Mouse (Mus musculus) embryonic facial prominence, embryonic 12.5 days (tissue): Measurements from ENCODE around the gene Dact3. TPM values are rescaled to one million over a fixed set of nuclear protein-coding genes. Genes with fewer than 3 reads are reported as not detected.
A peak's percentile ranks its signal among the peaks of the same experiment; 100 is the strongest.

Experiments used
- ATAC-seq: fragments of 200-750 bp; cut with Nextera tagmentation; 2 replicates; pipeline ENCODE4 v1.8.0; 2017; ENCODE audit not compliant: insufficient number of reproducible peaks, insufficient read depth, low FRiP score, low TSS enrichment
- H3K27ac ChIP-seq: fragments of 300-500 bp; sonication (generic); 2 replicates; pipeline ENCODE4 v1.5.1; 2016; ENCODE audit warnings: mild to moderate bottlenecking
- H3K27me3 ChIP-seq: fragments of 300-500 bp; sonication (generic); 2 replicates; pipeline ENCODE4 v1.6.1; 2016; ENCODE audit warnings: mild to moderate bottlenecking, moderate library complexity
- H3K36me3 ChIP-seq: fragments of 300-500 bp; sonication (generic); 2 replicates; pipeline ENCODE4 v1.6.1; 2016; ENCODE audit warnings: mild to moderate bottlenecking
- H3K4me1 ChIP-seq: fragments of 300-500 bp; sonication (generic); 2 replicates; pipeline ENCODE4 v1.6.1; 2016
- H3K4me2 ChIP-seq: fragments of 300-500 bp; sonication (generic); replicated peaks from 2 replicates; pipeline ENCODE4 v1.6.1; 2016; ENCODE audit warnings: mild to moderate bottlenecking, moderate library complexity
- H3K4me3 ChIP-seq: fragments of 300-500 bp; sonication (generic); 2 replicates; pipeline ENCODE4 v1.5.1; 2016; ENCODE audit warnings: mild to moderate bottlenecking
- H3K9ac ChIP-seq: fragments of 300-500 bp; sonication (generic); 2 replicates; pipeline ENCODE4 v1.6.1; 2016; ENCODE audit warnings: mild to moderate bottlenecking, moderate library complexity
- H3K9me3 ChIP-seq: fragments of 300-500 bp; sonication (generic); 2 replicates; pipeline ENCODE4 v1.6.1; 2016; ENCODE audit warnings: mild to moderate bottlenecking, moderate library complexity
- WGBS: fragments of 180-500 bp; shearing (Covaris S2); methylation state at CpG from one replicate; pipeline ENCODE4 v1.1.7; 2016; 5-methylcytosine and 5-hydroxymethylcytosine counted together
- polyA plus RNA-seq: library from polyadenylated mRNA; unstranded; fragments of >200 nt; fragmentation: Nextera tagmentation; extraction: Ambion mirVana; gene quantifications from 2 replicates; pipeline ENCODE4 v1.2.1, GENCODE M21; 2016

Gene Dact3
- polyA plus RNA-seq, 1 experiment from 2014 or later = 13.4 TPM

- H3K4me1 ChIP-seq = no peaks in the 10 kb centered on the region
- H3K9ac ChIP-seq = no peak overlapping the region
- no peaks in the 10 kb centered on the region for H3K9me3 ChIP-seq
- H3K27me3 ChIP-seq = no peaks in the 10 kb centered on the region
- H3K4me3 ChIP-seq = no peak overlapping the region
- H3K4me2 ChIP-seq = no peak overlapping the region
- no peaks in the 10 kb centered on the region for H3K36me3 ChIP-seq
- 16% methylated on average over 14 of the region's 14 CpGs for WGBS
- no peak overlapping the region for H3K27ac ChIP-seq
- peak; percentile 36; the same call in 1 of the 2 replicates for ATAC-seq
Measured at GRCm38 (mm10) chr7:16931968-16932627, 57.0 kb downstream of the Dact3 start.

- no peak overlapping the region for H3K27ac ChIP-seq
- H3K4me2 ChIP-seq = no peak overlapping the region
- H3K9me3 ChIP-seq = no peaks in the 10 kb centered on the region
- no peaks in the 10 kb centered on the region for H3K27me3 ChIP-seq
- H3K4me3 ChIP-seq = no peak overlapping the region
- H3K4me1 ChIP-seq = no peaks in the 10 kb centered on the region
- no peak overlapping the region for H3K9ac ChIP-seq
- 50% methylated on average over 14 of the region's 14 CpGs for WGBS
- no peaks in the 10 kb centered on the region for H3K36me3 ChIP-seq
- no peak for ATAC-seq
Measured at GRCm38 (mm10) chr7:16932704-16933577, 57.8 kb downstream of the Dact3 start.

Other genes with a start within 250 kb of the Dact3 start
- not detected in 2 replicates for gene Ceacam15, start 199.6 kb upstream of the Dact3 start, polyA plus RNA-seq
- gene Ceacam9, start 153.4 kb upstream of the Dact3 start, polyA plus RNA-seq = not detected in 2 replicates
- gene Ap2s1, start 136.9 kb upstream of the Dact3 start, polyA plus RNA-seq = 261 and 274 TPM in 2 replicates
- 33.3 and 34.0 TPM in 2 replicates for gene Slc1a5, start 94.0 kb upstream of the Dact3 start, polyA plus RNA-seq
- gene Strn4, start 59.4 kb upstream of the Dact3 start, polyA plus RNA-seq = 149 and 152 TPM in 2 replicates
- 31.4 and 33.6 TPM in 2 replicates for gene Fkrp, start 58.6 kb upstream of the Dact3 start, polyA plus RNA-seq
- 15.3 and 16.8 TPM in 2 replicates for gene Prkd2, start 32.4 kb upstream of the Dact3 start, polyA plus RNA-seq
- gene Gng8, start 16.5 kb downstream of the Dact3 start, polyA plus RNA-seq = 21.5 and 22.7 TPM in 2 replicates
- 1.7 and 2.2 TPM in 2 replicates for gene Ptgir, start 31.2 kb downstream of the Dact3 start, polyA plus RNA-seq
- gene Calm3, start 48.8 kb downstream of the Dact3 start, polyA plus RNA-seq = 123 and 134 TPM in 2 replicates
- gene Pnmal2, start 69.4 kb downstream of the Dact3 start, polyA plus RNA-seq = 15.9 and 16.6 TPM in 2 replicates
- 2.8 and 3.6 TPM in 2 replicates for gene Pnmal1, start 84.4 kb downstream of the Dact3 start, polyA plus RNA-seq
- gene Gm42372, start 107.8 kb downstream of the Dact3 start, polyA plus RNA-seq = 0.36 and 0.41 TPM in 2 replicates
- 21.6 and 26.2 TPM in 2 replicates for gene Ccdc8, start 117.4 kb downstream of the Dact3 start, polyA plus RNA-seq
- 110 TPM in 2 replicates for gene Ppp5c, start 152.6 kb downstream of the Dact3 start, polyA plus RNA-seq
- 10.7 and 13.0 TPM in 2 replicates for gene Hif3a, start 187.1 kb downstream of the Dact3 start, polyA plus RNA-seq
- gene Psg16, start 198.7 kb downstream of the Dact3 start, polyA plus RNA-seq = 0.13 and 0.14 TPM in 2 replicates